Mouse (Mus musculus): ENCODE results near the gene Rrnad1. TPM values are rescaled to one million over a fixed set of nuclear protein-coding genes. Genes with fewer than 3 reads are reported as not detected.
A peak's percentile ranks its signal among the peaks of the same experiment; 100 is the strongest.

The Rrnad1 gene
- total RNA-seq (2021), result 1 to 10 TPM; 7.4 to 8.7 TPM
- long read RNA-seq, experiment 1, transcript Rrnad1-201 (8 exons, 2,492 nt), result major isoform, 5 of 17 reads
- long read RNA-seq, experiment 1, partial matches to known transcripts, result 1 of 17 reads
- long read RNA-seq, experiment 1, other reads (novel, unspliced or antisense), result 7 of 17 reads
- long read RNA-seq, experiment 2, partial matches to known transcripts, result 1 of 16 reads
- long read RNA-seq, experiment 2, other reads (novel, unspliced or antisense), result 12 of 16 reads

DNA sequence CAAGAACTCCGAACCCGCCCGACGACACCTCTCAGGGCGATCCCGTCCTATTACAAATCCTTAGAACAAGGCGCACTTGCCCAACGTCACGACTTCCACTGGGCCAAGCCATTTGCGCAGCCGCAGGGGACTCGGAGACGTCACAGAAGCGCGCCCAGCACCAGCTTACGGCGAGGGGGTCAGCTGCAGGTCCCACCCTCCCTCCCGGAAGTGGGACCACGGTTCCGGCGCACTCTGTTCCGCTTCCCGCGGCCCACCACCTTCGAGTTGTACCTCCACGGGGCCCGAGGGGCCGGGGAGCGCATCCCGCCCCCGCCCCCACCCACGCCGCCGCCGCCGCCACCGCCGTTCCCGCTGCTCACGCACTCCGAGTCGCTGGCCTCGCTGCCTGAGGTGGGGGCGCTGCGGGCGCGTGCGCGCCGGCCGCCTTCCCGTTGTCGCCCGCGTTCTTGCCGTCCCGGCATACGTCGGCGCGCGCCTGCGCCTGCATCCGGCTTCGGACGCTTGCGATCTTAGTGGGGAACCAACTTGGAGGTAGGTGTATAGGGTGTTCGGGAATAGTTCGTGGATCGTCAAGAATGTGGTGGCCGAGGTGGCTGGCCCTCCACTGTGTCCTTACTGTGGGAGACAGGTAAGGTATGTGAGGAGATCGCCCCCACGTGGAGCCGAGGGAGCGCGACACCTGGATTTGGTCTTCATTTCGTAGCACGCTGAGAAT lies at the start of gene Rrnad1, which contains the start of gene Isg20l2:
Gene Rrnad1 (minus strand): TSS at position 640 of the 718 bp plus-strand sequence.
Gene Isg20l2 (plus strand): TSS at position 237 of the 718 bp plus-strand sequence.
- peak; percentile 94 to 97 for DNase-seq (ENCODE audit: low spot score in 2 of 2)

DNA sequence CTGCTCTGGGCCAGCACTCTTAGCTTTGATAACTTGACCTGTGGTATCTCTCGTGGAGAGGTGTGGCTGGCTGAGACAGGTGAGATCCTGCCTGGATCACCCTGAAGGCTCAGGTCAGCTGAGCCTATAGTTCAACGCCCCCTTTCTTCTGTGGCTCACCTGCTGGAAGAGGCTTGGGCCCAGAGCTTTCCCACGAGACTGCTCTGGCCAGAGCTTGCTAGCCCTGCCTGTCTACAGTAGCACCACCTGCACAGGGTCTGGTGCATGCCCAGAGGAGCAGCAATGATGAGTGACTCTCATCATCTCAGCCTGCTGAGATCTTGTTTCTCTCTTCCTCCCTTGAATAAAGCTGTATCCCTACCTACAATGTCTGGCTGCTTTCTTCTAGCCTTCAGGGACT lies 49.6 kb upstream of the Rrnad1 start:
- DNase-seq (ENCODE audit: low spot score in 2 of 2), result no peak

DNA sequence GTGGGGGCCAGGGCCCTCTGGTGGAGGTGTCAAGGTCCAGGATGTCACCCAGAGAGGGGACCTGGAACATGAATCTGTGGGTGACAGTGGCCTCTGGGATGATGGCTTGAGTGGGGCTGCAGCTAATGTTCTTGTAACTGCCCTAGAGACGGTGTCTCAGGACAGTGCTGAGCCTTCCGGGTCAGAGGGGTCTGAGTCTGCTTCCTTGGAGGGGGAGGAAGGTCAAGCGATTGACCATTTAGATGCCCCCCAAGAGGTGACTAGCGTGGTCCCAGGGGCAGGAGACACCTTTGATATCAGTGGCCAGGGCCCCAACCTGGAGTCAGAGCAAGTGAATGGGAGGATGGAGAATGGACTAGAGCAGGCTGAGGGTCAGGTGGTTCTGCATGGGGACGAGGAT lies 49.0 kb upstream of the Rrnad1 start:
- no peak for DNase-seq (ENCODE audit: low spot score in 2 of 2)

DNA sequence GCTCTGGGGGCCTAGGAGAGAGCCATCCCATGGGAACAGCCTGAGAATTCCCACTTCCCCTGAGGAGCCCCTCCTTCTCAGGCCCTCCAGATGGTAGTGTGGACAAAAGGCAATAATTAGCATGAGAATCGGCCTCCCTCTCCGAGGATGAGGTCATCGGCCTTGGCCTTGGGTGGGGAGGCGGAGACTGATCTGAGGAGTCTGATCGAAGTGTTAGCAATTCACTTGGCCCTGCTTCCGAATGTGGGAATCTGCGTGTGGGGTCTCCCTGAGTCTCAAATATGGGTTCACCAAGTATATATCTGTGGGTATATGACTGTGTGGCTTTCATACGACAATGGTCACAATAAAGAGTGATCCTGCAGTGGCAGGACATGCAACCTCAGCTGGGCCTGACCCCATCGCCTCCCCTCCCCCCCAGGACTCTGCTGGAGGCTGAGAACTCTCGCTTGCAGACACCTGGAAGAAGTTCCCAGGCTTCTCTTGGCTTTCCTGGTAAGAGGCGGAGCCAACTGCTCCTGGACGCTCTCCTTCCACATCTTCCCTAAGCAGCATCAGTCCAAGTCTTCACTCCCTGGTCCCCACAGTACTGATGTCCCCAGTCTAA lies 44.0 kb upstream of the Rrnad1 start:
- peak in 1 of 2 experiments; percentile 36 for DNase-seq (ENCODE audit: low spot score in 2 of 2)

DNA sequence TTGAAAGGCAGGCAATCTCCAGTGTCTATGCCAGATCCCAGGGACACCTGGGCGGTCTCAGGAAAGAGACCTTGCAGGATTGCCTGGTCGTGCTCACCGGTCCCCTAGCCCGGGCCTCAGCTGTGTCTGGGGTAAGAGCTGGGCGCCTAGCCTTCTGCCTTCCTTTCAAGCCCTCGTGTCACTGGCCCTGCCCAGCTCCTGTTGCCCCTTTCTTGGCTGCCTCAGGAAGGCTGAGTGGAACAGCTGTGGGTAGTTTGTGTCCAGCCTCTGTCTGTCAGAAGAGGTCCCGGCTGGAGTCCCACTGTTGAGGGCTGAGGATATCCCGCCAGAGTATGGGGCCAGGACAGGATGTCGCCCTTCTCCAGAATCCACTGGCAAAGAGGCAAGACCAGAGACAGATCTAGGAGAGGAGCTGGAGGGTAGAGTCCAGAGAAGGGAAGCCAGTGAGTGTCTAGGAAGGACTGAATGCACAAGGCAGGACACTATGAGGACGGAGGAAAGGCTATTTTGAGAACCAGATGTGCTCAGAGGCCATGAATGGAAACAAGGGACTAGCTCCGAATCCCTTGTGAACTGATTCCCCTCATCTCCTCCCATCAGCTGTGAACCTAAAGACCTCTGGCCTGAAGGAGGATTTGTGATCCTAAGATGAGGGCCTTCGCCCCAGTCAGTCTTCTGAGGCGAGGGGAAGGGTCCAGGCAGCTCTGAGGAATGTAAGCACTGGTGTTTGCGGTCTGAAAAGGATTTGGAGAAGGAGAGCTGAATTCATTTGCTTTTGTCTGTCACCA lies 43.3 kb upstream of the Rrnad1 start:
- DNase-seq (ENCODE audit: low spot score in 2 of 2), result peak in 1 of 2 experiments; percentile 15

DNA sequence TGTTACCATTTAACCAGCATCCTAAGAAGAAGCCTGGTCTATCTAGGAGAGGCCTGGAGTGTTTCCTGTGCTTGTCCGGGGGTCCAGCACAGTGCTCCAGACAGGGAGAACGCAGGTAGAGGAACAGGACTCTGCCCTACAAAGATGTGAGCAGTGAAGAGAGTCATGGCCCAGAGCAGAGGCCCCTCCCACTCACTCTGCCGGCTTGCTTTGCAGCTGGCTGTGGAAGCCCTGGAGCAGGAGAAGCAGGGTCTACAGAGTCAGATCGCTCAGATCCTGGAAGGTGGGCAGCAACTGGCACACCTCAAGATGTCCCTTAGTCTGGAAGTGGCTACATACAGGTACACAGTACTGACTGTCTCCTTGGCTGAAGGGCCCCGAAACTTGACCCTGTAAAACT lies 42.3 kb upstream of the Rrnad1 start:
- DNase-seq (ENCODE audit: low spot score in 2 of 2), result peak in 1 of 2 experiments; percentile 17

DNA sequence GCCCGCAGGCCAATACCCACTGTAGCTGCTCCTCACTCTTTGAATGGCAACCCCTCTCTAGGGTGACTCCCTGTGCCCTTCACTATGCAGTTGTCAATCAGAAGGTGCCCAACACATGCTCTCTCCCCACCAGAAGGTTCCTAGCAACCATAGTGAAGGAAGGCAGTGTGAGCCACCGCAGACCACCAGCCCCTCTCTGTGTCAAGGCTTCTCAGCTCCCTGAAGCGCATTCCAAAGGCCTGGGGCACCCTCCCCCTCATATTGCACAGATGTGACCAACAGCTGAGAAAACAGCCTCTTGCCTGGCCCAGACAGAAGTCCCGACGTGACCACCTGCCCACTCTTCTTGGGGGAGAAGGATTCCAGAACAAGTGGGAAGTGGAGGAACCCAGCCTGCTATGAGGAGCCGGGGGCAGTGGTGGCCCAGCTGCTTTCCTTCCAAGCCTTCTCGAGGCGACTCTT lies 41.7 kb upstream of the Rrnad1 start:
- DNase-seq (ENCODE audit: low spot score in 2 of 2), result peak in 1 of 2 experiments; percentile 12

DNA sequence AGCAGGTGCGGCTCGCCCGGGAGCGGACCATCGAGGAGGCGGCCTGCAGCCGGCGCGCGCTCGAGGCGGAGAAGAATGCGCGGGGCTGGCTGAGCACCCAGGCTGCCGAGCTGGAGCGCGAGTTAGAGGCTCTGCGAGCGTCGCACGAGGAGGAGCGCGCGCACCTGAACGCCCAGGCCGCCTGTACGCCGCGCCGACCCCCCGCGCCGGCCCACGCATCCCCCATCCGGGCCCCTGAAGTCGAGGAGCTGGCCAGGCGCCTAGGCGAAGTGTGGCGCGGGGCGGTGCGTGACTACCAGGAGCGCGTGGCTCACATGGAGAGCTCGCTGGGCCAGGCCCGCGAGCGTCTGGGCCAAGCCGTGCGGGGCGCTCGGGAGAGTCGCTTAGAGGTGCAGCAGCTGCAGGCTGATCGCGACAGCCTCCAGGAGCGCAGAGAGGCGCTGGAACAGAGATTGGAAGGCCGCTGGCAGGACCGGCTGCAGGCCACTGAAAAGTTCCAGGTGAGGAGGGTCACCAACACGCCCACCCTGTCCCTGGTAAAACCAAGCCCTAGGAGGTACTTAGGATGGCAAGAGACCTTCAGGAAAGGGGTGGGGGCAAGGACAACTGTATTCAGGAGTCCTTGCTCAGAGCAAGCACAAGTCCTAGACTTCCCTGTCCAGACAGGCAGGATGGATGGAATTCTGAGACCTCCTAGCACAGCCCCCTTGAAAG lies 41.1 kb upstream of the Rrnad1 start:
- no peak for DNase-seq (ENCODE audit: low spot score in 2 of 2)

DNA sequence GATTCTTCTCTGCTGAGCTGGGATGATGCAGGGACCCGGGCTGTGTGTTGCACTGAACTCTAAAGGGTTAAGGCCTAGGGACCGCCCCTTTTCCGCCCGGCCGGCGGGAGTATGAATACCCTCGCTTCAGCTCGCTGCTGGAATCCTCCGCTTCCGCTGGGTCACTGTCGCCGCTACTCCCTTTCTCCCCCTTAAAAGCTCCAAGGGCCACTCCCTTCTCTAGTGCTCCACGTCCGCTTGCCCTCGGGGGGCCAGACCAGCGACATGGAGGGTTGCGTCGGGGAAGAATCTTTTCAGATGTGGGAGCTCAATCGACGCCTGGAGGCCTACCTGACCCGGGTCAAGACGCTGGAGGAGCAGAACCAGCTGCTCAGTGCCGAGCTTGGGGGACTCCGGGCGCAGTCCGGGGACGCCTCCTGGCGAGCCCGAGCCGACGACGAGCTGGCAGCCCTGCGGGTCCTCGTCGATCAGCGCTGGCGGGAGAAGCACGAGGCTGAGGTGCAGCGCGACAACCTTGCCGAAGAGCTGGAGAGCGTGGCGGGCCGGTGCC lies 40.5 kb upstream of the Rrnad1 start, which contains the start of gene Nes:
Gene Nes (plus strand): TSS at position 140 of the 550 bp plus-strand sequence.
- peak in 1 of 2 experiments; percentile 77 for DNase-seq (ENCODE audit: low spot score in 2 of 2)

DNA sequence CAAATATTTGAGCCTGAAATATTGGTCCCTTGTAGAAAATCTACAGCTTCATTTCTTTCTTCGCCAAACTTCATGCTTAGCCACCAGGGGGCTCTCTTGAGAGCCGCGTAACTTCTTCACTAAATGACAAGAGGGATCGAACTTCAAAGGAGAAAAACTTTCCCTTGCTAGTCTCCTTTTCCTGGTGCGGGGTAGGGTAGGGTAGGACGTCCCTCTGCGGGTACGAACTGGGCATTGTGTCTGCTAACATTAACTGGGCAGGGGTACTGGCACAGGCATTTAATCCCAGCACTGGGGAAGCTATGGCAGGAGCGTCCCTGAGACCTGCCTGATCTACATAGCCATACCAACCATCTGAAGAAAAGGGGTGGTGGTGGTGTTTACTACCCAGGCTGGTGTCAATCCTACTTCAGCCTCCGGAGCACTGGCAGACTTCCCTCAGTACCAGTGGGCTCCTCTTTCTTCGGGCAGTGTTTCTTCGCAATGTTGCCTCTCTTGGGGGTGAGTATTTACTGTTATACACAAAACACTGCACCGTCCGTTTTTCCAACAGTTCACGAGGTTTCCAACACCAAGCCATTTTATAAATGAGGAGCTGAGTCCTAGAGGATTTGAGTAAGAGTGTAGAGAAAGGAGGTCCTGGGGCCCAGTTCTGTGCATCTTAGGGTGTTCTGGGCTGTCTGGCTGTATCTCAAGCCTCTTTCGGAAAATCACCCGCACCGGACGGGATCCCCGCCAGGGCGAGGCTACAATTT lies 39.8 kb upstream of the Rrnad1 start:
- peak in 1 of 2 experiments; percentile 57 for DNase-seq (ENCODE audit: low spot score in 2 of 2)

DNA sequence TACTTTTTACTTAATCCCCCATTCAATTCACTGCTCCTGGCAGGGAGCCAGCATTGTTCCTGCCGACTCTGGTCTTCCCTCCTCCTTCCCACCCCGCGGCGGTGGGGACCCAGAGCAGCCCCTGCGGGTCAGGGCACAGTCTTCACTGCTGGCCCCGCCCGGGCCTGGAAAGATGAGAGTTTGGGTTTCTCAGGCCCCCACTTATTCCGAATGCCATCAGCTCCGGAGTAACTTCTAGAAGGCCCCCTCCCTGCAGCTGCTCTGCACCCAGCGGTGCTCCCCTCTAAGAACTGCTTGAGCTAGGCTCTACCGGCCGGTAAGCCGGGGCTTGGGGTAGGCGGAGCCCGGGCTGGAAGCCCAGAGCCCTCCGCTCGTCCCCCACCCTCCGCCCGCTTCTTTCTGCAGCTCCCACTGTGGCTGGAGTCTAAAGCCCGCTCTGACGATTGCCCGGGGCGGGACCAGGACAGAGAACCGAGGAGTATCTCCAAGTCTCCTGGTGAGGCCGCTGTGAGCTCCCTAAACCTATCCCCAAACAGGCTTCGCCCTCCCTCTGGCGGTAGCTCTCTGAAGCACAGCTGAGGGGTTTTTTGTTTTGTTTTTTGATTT lies 30.2 kb upstream of the Rrnad1 start:
- DNase-seq (ENCODE audit: low spot score in 2 of 2), result peak; percentile 84 to 92

DNA sequence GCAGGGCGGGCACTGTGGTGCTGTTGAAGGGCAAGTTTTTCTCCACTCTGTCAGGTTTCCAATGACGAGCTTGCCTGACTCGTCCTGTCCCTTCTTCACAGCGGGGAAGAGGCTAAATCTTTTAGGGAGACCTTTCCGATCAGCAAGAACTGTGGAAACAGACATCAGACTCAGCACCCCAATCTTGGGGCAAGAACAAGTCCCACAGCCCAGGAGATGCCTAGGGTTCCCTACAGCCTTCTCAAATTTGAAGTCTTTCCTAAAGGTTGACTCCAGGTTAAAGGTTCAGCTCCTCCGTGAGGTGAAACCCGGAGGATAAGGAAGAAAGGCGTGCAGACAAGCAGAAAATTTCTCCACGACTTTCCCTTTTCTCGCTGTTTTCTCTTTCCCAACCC lies 29.7 kb upstream of the Rrnad1 start:
- no peak for DNase-seq (ENCODE audit: low spot score in 2 of 2)

DNA sequence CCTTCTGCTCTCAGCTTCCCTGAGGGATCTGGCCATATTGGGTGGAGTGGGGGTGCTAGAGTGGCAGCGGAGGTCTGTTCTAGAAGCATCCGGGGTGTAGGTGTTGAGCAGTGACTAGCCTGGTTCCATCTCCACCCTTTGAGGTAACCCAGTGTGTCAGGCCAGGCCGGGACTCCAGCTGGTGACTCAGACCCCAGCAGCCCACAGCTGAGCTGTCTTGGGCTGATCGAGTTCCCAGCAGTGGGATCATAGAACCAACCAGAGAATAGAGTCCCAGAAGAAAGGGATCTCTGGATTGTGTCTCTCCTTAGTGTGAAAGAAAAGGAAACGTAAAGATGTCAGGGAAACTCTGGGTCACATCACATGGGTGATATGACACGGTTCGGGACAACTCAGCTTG lies 28.9 kb upstream of the Rrnad1 start:
- DNase-seq (ENCODE audit: low spot score in 2 of 2), result no peak

DNA sequence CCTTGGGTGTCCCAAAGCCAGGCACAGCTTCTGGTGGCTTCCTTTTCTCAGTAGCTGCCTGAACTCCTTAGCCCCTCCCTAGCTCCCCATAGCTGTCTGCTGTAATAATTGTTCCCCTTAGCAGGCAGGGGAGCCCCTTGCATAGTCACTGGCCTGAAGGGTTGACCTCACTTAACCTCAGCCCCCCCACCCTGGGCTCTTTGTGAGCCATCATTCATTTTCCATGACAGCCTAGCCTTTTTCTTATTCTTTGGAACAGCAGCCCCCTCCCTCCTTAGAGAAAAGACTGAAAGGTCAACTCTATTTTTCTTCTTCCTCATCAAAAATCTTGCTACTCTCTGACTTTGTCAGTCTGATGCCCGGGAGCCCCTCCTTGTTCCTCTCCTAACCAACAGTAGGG lies 28.4 kb upstream of the Rrnad1 start:
- DNase-seq (ENCODE audit: low spot score in 2 of 2), result no peak

DNA sequence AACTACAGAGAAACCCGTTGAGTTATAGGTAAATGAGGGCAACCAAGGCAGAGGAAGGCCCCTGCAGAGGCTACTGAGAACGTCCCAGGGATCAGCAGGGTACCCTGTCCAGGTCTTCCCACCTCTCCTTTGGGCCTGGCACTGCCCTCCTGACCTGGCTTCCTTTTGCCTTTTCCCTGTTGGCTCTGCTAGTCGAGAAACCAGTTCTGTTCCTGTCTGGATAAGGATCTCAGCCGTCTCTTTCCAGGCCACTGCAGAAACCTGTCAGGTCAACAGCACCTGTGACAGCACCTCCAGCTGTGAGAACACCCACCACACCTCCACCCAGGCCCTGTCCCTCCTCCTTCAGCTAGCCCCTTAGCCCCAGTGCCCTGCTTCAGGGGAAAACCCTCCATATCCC lies 28.0 kb upstream of the Rrnad1 start:
- DNase-seq (ENCODE audit: low spot score in 2 of 2), result no peak

DNA sequence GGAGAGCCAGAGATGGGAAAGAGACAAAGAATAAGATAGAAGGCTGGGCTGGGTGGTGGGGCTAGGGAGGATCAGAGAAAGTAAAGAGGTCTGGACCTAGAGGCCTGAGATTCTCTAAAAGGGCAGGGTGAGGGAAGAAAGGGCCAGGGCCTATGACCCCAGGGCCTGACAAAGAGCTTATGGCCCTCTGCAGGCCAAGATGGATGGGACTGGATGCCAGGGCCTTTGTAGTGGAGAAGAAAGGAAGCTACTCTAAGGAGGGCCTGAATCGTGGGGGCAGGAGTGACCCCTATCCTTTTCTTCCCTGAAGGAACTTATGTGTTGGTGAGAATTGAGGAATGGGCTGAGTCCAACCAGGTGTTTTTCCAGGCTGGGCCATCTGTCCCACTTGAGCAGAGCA lies 27.5 kb upstream of the Rrnad1 start:
- no peak for DNase-seq (ENCODE audit: low spot score in 2 of 2)

DNA sequence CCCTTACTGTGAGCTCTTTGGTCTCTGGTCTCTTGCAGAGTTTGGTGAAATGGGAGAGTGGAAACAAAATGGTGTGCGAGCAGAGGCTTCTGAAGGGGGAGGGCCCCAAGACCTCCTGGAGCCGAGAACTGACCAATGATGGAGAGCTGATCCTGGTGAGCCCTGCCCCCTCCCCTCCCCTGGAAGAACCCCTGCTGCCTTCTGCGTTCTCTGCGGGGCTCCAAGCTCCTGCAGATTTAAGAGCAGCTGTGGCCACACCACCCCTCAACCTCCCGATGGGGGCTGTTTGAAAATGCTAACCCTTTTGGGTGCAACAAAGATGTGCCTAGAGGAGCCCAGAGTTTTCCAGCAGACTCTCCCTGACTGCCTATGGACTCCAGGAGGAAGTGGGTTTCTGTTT lies 21.9 kb upstream of the Rrnad1 start:
- peak in 1 of 2 experiments; percentile 43 for DNase-seq (ENCODE audit: low spot score in 2 of 2)

DNA sequence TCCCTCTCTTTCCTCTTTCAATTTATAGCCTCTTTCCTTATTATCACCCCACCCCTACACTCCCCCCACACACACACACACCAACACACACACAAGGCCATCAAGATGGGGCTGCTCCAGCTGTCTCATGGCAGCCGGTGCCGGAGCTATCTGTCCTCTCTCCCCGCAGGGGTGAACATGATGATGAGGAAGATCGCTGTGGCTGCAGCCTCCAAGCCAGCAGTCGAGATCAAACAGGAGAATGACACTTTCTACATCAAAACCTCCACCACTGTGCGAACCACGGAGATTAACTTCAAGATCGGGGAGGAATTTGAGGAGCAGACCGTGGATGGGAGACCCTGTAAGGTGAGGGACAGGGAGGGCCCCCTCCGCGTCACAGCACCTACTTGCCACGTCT lies 21.4 kb upstream of the Rrnad1 start:
- DNase-seq (ENCODE audit: low spot score in 2 of 2), result no peak

DNA sequence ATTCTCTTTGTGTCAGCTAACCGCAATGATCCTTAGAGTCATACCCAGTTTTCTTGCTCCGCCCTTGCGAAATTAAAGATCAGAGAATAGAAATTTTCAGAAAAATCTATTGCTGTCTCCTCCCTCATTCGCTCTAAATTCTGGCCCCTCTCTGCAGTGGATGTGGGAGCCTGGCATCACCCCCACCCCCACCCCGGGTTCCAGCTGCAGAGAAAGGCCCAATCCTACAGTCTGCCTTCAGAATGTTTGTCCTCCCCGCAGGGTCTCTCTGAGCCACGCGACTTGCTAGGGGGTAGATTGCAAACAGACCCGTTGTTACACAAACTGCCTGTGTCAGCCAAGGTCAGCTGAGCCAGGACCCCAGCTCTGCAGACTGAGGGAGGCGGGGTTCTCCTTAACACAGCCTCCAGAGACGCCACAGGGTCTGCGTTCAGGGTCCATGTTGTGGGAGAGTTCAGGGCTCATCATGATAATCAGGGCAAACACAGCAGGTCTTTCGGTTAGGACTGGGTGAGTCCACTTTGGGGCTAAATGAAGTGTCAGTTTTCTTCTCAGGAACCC lies 19.5 kb upstream of the Rrnad1 start:
- no peak for DNase-seq (ENCODE audit: low spot score in 2 of 2)

Measured in gastrocnemius, postnatal 4 days (tissue).